Mouse (Mus musculus): Measurements from ENCODE around the gene Slc30a6. TPM values are rescaled to one million over a fixed set of nuclear protein-coding genes. Genes with fewer than 3 reads are reported as not detected.

Gene Slc30a6
- polyA plus RNA-seq, 1 experiment = 20.7 TPM

GRCm38 (mm10) chr17:74402486-74403222, 7.2 kb downstream of the Slc30a6 start:
- no peak for TF ChIP-seq TCF3 (IDR thresholded peaks at IDR 0.05; ENCODE audit: insufficient read length, low read depth)
- Histone ChIP-seq H3K79me2 (ENCODE audit: control insufficient read depth, insufficient read depth) (peaks cover 17% of the 10 kb centered on the region), H3K36me3 (ENCODE audit: control insufficient read depth, insufficient read depth) (peaks cover 13% of the 10 kb centered on the region)

GRCm38 (mm10) chr17:74406487-74406886, 11.1 kb downstream of the Slc30a6 start:
- Histone ChIP-seq H3K4me2 (ENCODE audit: low read depth) (no peak overlapping the region), H3K27me3 (ENCODE audit: control insufficient read depth, insufficient read depth, insufficient read length) (no peaks in the 10 kb centered on the region), H3K36me3 (ENCODE audit: control insufficient read depth, insufficient read depth) (peaks cover 25% of the 10 kb centered on the region), H3ac (ENCODE audit: control insufficient read depth, insufficient read length) (no peak overlapping the region), H3K4me3 (no peak overlapping the region), H3K79me2 (ENCODE audit: control insufficient read depth, insufficient read depth) (no peaks in the 10 kb centered on the region)
- TF ChIP-seq MYOD1 (IDR thresholded peaks at IDR 0.05; ENCODE audit: control insufficient read depth in 1 of 3, insufficient read length in 2 of 3, low read depth in 2 of 3) (no peak), SRF (IDR thresholded peaks at IDR 0.05; ENCODE audit: control insufficient read depth, insufficient read length, low read depth) (no peak), POLR2A (IDR thresholded peaks at IDR 0.05; ENCODE audit: insufficient read length, low read depth) (no peak), USF1 (IDR thresholded peaks at IDR 0.05; ENCODE audit: low read depth) (no peak), MAX (IDR thresholded peaks at IDR 0.05; ENCODE audit: low read depth) (no peak), TCF3 (IDR thresholded peaks at IDR 0.05; ENCODE audit: insufficient read length, low read depth) (no peak)

More at GRCm38 (mm10) chr17:74402486-74403222, 7.2 kb downstream of the Slc30a6 start:
- Histone ChIP-seq H3K27me3 (ENCODE audit: control insufficient read depth, insufficient read depth, insufficient read length) (no peaks in the 10 kb centered on the region), H3ac (ENCODE audit: control insufficient read depth, insufficient read length) (no peak overlapping the region), H3K4me2 (ENCODE audit: low read depth) (no peak overlapping the region), H3K4me3 (no peak overlapping the region)

GRCm38 (mm10) chr17:74409722-74410121, 14.3 kb downstream of the Slc30a6 start:
- TF ChIP-seq MYOD1 (IDR thresholded peaks at IDR 0.05; ENCODE audit: control insufficient read depth in 1 of 3, insufficient read length in 2 of 3, low read depth in 2 of 3) (no peak), SRF (IDR thresholded peaks at IDR 0.05; ENCODE audit: control insufficient read depth, insufficient read length, low read depth) (no peak)
- no peak overlapping the region for H3K4me3 ChIP-seq
- H3ac ChIP-seq (ENCODE audit: control insufficient read depth, insufficient read length) = no peak overlapping the region
- no peaks in the 10 kb centered on the region for H3K27me3 ChIP-seq (ENCODE audit: control insufficient read depth, insufficient read depth, insufficient read length)
- H3K79me2 ChIP-seq (ENCODE audit: control insufficient read depth, insufficient read depth) = no peaks in the 10 kb centered on the region
- H3K4me2 ChIP-seq (ENCODE audit: low read depth) = no peak overlapping the region
- peaks cover 17% of the 10 kb centered on the region for H3K36me3 ChIP-seq (ENCODE audit: control insufficient read depth, insufficient read depth)

GRCm38 (mm10) chr17:74413324-74413723, 17.9 kb downstream of the Slc30a6 start:
- peaks cover 19% of the 10 kb centered on the region for H3K36me3 ChIP-seq (ENCODE audit: control insufficient read depth, insufficient read depth)
- H3ac ChIP-seq (ENCODE audit: control insufficient read depth, insufficient read length) = no peak overlapping the region
- H3K27me3 ChIP-seq (ENCODE audit: control insufficient read depth, insufficient read depth, insufficient read length) = no peaks in the 10 kb centered on the region
- no peak overlapping the region for H3K4me3 ChIP-seq
- TF ChIP-seq USF1 (IDR thresholded peaks at IDR 0.05; ENCODE audit: low read depth) (peak; percentile 1), E2F4 (IDR thresholded peaks at IDR 0.05; ENCODE audit: insufficient read depth) (no peak)
- no peaks in the 10 kb centered on the region for H3K79me2 ChIP-seq (ENCODE audit: control insufficient read depth, insufficient read depth)
- H3K4me2 ChIP-seq (ENCODE audit: low read depth) = no peak overlapping the region

GRCm38 (mm10) chr17:74414671-74415070, 19.3 kb downstream of the Slc30a6 start:
- Histone ChIP-seq H3K27me3 (ENCODE audit: control insufficient read depth, insufficient read depth, insufficient read length) (no peaks in the 10 kb centered on the region), H3K4me3 (no peak overlapping the region), H3ac (ENCODE audit: control insufficient read depth, insufficient read length) (no peak overlapping the region), H3K4me2 (ENCODE audit: low read depth) (no peak overlapping the region), H3K79me2 (ENCODE audit: control insufficient read depth, insufficient read depth) (no peaks in the 10 kb centered on the region), H3K36me3 (ENCODE audit: control insufficient read depth, insufficient read depth) (peaks cover 13% of the 10 kb centered on the region)
- TF ChIP-seq SRF (IDR thresholded peaks at IDR 0.05; ENCODE audit: control insufficient read depth, insufficient read length, low read depth) = no peak

- Histone ChIP-seq H3K4me2 (ENCODE audit: low read depth) (no peak overlapping the region), H3K36me3 (ENCODE audit: control insufficient read depth, insufficient read depth) (peaks cover 6% of the 10 kb centered on the region), H3K79me2 (ENCODE audit: control insufficient read depth, insufficient read depth) (no peaks in the 10 kb centered on the region), H3K27me3 (ENCODE audit: control insufficient read depth, insufficient read depth, insufficient read length) (no peaks in the 10 kb centered on the region), H3K4me3 (no peak overlapping the region), H3ac (ENCODE audit: control insufficient read depth, insufficient read length) (no peak overlapping the region)
- TF ChIP-seq POLR2A (IDR thresholded peaks at IDR 0.05; ENCODE audit: insufficient read length, low read depth) = no peak
- TF ChIP-seq CEBPB (IDR thresholded peaks at IDR 0.05; ENCODE audit: insufficient read depth, poor library complexity, severe bottlenecking) = no peak
- TF ChIP-seq MYOD1 (IDR thresholded peaks at IDR 0.05; ENCODE audit: control insufficient read depth in 1 of 3, insufficient read length in 2 of 3, low read depth in 2 of 3) = no peak
- no peak for TF ChIP-seq SRF (IDR thresholded peaks at IDR 0.05; ENCODE audit: control insufficient read depth, insufficient read length, low read depth)
- no peak for TF ChIP-seq MAX (IDR thresholded peaks at IDR 0.05; ENCODE audit: low read depth)
- TF ChIP-seq POLR2AphosphoS2 (IDR thresholded peaks at IDR 0.05; ENCODE audit: insufficient read length, low read depth) = no peak
- no peak for TF ChIP-seq MYOG (IDR thresholded peaks at IDR 0.05; ENCODE audit: control insufficient read depth in 1 of 3, insufficient read depth in 1 of 3, insufficient read length in 2 of 3, low read depth in 2 of 3)
- TF ChIP-seq USF1 (IDR thresholded peaks at IDR 0.05; ENCODE audit: low read depth) = no peak
Observed at GRCm38 (mm10) chr17:74416841-74417360, 21.5 kb downstream of the Slc30a6 start.
